Mouse (Mus musculus): ENCODE results near the gene Btnl4.
"Not testable (repeated sequence)": the region's sequence is repeated elsewhere in the genome, so short reads cannot be mapped to it uniquely, and the experiment has no call there.

Btnl4 gene

GRCm38 (mm10) chr17:34477238-34478013 lies at the start of gene Btnl4:
Btnl4 (minus strand) TSS chr17:34477318.
- DNase-seq (ENCODE audit: low read depth) = not testable (repeated sequence)

- no peak for DNase-seq (ENCODE audit: low read depth)
These were observed 41.9 kb upstream of the Btnl4 start for GRCm38 (mm10) chr17:34519001-34519400.

- DNase-seq (ENCODE audit: low read depth) = not testable (repeated sequence)
These were observed 41.5 kb upstream of the Btnl4 start for GRCm38 (mm10) chr17:34518571-34518970.

GRCm38 (mm10) chr17:34517795-34518194 lies 40.7 kb upstream of the Btnl4 start:
- no peak for DNase-seq (ENCODE audit: low read depth)

GRCm38 (mm10) chr17:34517252-34517651 lies 40.1 kb upstream of the Btnl4 start, which contains the start of gene Btnl6:
Btnl6 (minus strand) TSS chr17:34517352.
- DNase-seq (ENCODE audit: low read depth) = no peak

- no peak for DNase-seq (ENCODE audit: low read depth)
These were observed 39.4 kb upstream of the Btnl4 start for GRCm38 (mm10) chr17:34516514-34516913.

- not testable (repeated sequence) for DNase-seq (ENCODE audit: low read depth)
These were observed 34.6 kb upstream of the Btnl4 start for GRCm38 (mm10) chr17:34511723-34512122.

- DNase-seq (ENCODE audit: low read depth) = no peak
These were observed 30.5 kb upstream of the Btnl4 start for GRCm38 (mm10) chr17:34507591-34507990.

GRCm38 (mm10) chr17:34497726-34498125 lies 20.6 kb upstream of the Btnl4 start:
- not testable (repeated sequence) for DNase-seq (ENCODE audit: low read depth)

- not testable (repeated sequence) for DNase-seq (ENCODE audit: low read depth)
These were observed 20.2 kb upstream of the Btnl4 start for GRCm38 (mm10) chr17:34497319-34497718.

- DNase-seq (ENCODE audit: low read depth) = no peak
These were observed 19.4 kb upstream of the Btnl4 start for GRCm38 (mm10) chr17:34496539-34496938.

- DNase-seq (ENCODE audit: low read depth) = not testable (repeated sequence)
These were observed 18.0 kb upstream of the Btnl4 start for GRCm38 (mm10) chr17:34495156-34495555.

GRCm38 (mm10) chr17:34492796-34493195 lies 15.7 kb upstream of the Btnl4 start:
- no peak for DNase-seq (ENCODE audit: low read depth)

- no peak for DNase-seq (ENCODE audit: low read depth)
These were observed 691 bp downstream of the Btnl4 start for GRCm38 (mm10) chr17:34476427-34476826.

- DNase-seq (ENCODE audit: low read depth) = no peak
These were observed 2.1 kb downstream of the Btnl4 start for GRCm38 (mm10) chr17:34475060-34475459.

GRCm38 (mm10) chr17:34470491-34470890 lies 6.6 kb downstream of the Btnl4 start:
- DNase-seq (ENCODE audit: low read depth) = no peak

GRCm38 (mm10) chr17:34465906-34466305 lies 11.2 kb downstream of the Btnl4 start:
- DNase-seq (ENCODE audit: low read depth) = not testable (repeated sequence)

GRCm38 (mm10) chr17:34459255-34459654 lies 17.9 kb downstream of the Btnl4 start:
- no peak for DNase-seq (ENCODE audit: low read depth)

GRCm38 (mm10) chr17:34457668-34458067 lies 19.4 kb downstream of the Btnl4 start:
- no peak for DNase-seq (ENCODE audit: low read depth)

- no peak for DNase-seq (ENCODE audit: low read depth)
These were observed 28.6 kb downstream of the Btnl4 start for GRCm38 (mm10) chr17:34448473-34449041.

GRCm38 (mm10) chr17:34441990-34442389 lies 35.1 kb downstream of the Btnl4 start:
- DNase-seq (ENCODE audit: low read depth) = no peak

- DNase-seq (ENCODE audit: low read depth) = peak; percentile 64
These were observed 37.3 kb downstream of the Btnl4 start for GRCm38 (mm10) chr17:34439795-34440194.

- peak; percentile 5 for DNase-seq (ENCODE audit: low read depth)
These were observed 38.5 kb downstream of the Btnl4 start for GRCm38 (mm10) chr17:34438588-34438987.

Data from NIH3T3 (cell line).